Mouse (Mus musculus) brain, embryonic 14.5 days (tissue): ENCODE results near the gene Ttc30a1.

Source experiments
- CTCF ChIP-seq: fragments of 200-500 bp; IDR thresholded peaks from 2 replicates; pipeline ENCODE4 v1.5.1; 2012; ENCODE audit warnings: inconsistent platforms, mild to moderate bottlenecking, moderate library complexity, borderline replicate concordance; ENCODE audit not compliant: insufficient read depth, insufficient read length; ENCODE audit errors: extremely low read depth
- POLR2A ChIP-seq: fragments of 200-500 bp; IDR thresholded peaks from 2 replicates; pipeline ENCODE4 v1.6.1; 2012; ENCODE audit warnings: mild to moderate bottlenecking, inconsistent platforms, borderline replicate concordance; ENCODE audit not compliant: poor library complexity, insufficient read depth, insufficient read length, severe bottlenecking; ENCODE audit errors: extremely low read depth

DNA sequence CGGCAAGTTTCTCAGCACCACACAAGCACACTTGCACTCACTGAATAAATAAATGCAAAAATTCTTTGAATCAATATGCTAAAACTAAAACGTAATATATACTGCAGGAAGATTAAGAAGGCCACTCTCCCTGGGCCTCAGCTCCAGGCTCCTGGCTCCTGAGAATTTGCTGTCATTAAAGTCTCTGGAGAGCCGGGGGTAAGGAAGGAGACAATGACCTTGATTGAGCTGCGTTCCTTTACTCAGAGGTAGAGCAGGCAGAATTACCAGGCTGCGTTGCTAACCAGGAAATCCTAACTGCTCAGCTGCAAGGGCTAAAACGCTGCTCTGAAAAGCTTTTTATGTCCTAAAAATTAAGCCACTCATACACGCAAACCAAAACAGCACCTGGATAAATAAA lies 48.2 kb downstream of the Ttc30a1 start:
- no peak for TF ChIP-seq CTCF
- no peak for TF ChIP-seq POLR2A
